Mouse (Mus musculus) testis, adult 2 months (tissue): ENCODE data around the gene Aldh8a1.

Experiments
- CTCF ChIP-seq: fragments of 200-500 bp; IDR thresholded peaks from 2 replicates; pipeline ENCODE4 v1.5.1; 2012; ENCODE audit warnings: low read depth, mild to moderate bottlenecking, inconsistent platforms, low read length, moderate library complexity; ENCODE audit not compliant: control insufficient read depth, insufficient read depth, insufficient replicate concordance
- POLR2A ChIP-seq: fragments of 200-500 bp; IDR thresholded peaks from 2 replicates; pipeline ENCODE4 v1.6.1; 2012; ENCODE audit warnings: low read depth, mild to moderate bottlenecking, inconsistent platforms, low read length, moderate library complexity; ENCODE audit not compliant: control insufficient read depth

DNA sequence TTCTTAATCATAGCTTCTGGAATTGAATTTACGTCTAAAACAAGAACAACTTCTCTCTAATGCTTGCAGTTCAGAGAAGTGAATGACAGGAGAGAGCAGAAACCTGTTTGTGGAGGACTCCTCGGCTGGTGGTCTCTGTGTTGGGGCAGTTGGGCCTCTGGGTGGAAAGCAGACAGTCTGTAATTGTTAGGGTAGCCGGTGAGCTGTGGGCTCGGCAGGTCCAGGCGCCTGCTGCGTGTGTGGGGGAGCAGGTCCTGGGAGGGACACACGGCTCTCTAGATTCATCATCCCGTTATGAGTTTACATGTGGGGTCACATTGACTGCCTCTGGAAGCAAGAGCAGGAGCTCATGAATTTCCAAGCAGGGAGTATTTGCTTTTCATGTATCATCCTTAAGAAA is 22.5 kb downstream of the Aldh8a1 start:
- TF ChIP-seq POLR2A (no peak), CTCF (no peak)
